Mouse (Mus musculus): ENCODE measurements around the gene G430095P16Rik.

The G430095P16Rik gene

GRCm38 (mm10) chr8:84743517-84744420 is 21.0 kb downstream of the G430095P16Rik start:
- DNase-seq: no peak

- peak; percentile 41 to 43 for DNase-seq
Observed at GRCm38 (mm10) chr8:84745032-84745925, 22.5 kb downstream of the G430095P16Rik start.

GRCm38 (mm10) chr8:84749519-84749918 is 26.7 kb downstream of the G430095P16Rik start:
- DNase-seq: no peak

GRCm38 (mm10) chr8:84752734-84753582 is 30.2 kb downstream of the G430095P16Rik start:
- DNase-seq: no peak

- no peak for DNase-seq
Observed at GRCm38 (mm10) chr8:84757501-84757900, 34.7 kb downstream of the G430095P16Rik start.

- DNase-seq: no peak
Observed at GRCm38 (mm10) chr8:84758308-84758707, 35.5 kb downstream of the G430095P16Rik start.

- DNase-seq: no peak
Observed at GRCm38 (mm10) chr8:84759126-84759525, 36.3 kb downstream of the G430095P16Rik start.

- no peak for DNase-seq
Observed at GRCm38 (mm10) chr8:84759718-84760117, 36.9 kb downstream of the G430095P16Rik start.

- DNase-seq: no peak
Observed at GRCm38 (mm10) chr8:84760405-84760805, 37.6 kb downstream of the G430095P16Rik start.

- no peak for DNase-seq
Observed at GRCm38 (mm10) chr8:84760901-84761300, 38.1 kb downstream of the G430095P16Rik start.

GRCm38 (mm10) chr8:84764100-84764499 is 41.3 kb downstream of the G430095P16Rik start:
- DNase-seq: no peak

GRCm38 (mm10) chr8:84764870-84765495 is 42.2 kb downstream of the G430095P16Rik start:
- no peak for DNase-seq

- DNase-seq: no peak
Observed at GRCm38 (mm10) chr8:84765629-84766028, 42.8 kb downstream of the G430095P16Rik start.

GRCm38 (mm10) chr8:84766422-84766821 is 43.6 kb downstream of the G430095P16Rik start:
- DNase-seq: no peak

- no peak for DNase-seq
Observed at GRCm38 (mm10) chr8:84767221-84767620, 44.4 kb downstream of the G430095P16Rik start.

- DNase-seq: no peak
Observed at GRCm38 (mm10) chr8:84768343-84769095, 45.7 kb downstream of the G430095P16Rik start.

GRCm38 (mm10) chr8:84769324-84769723 is 46.5 kb downstream of the G430095P16Rik start:
- no peak for DNase-seq

- no peak for DNase-seq
Observed at GRCm38 (mm10) chr8:84770100-84770953, 47.5 kb downstream of the G430095P16Rik start.

GRCm38 (mm10) chr8:84771000-84771687 is 48.3 kb downstream of the G430095P16Rik start:
- no peak for DNase-seq

Data from thymus, postnatal 36 days (tissue).